Mouse (Mus musculus): Measurements from ENCODE around the gene Ube2ql1. TPM values are rescaled to one million over a fixed set of nuclear protein-coding genes. Genes with fewer than 3 reads are reported as not detected.

The Ube2ql1 gene
- polyA plus RNA-seq, 1 experiment from 2014 or later = 40.6 TPM

GRCm38 (mm10) chr13:69672121-69672520, 67.6 kb downstream of the Ube2ql1 start:
- Histone ChIP-seq H3K4me3 (replicated peaks) (no peak overlapping the region), H3K27me3 (replicated peaks) (no peaks in the 10 kb centered on the region), H3K4me1 (no peaks in the 10 kb centered on the region), H3K9me3 (replicated peaks) (no peaks in the 10 kb centered on the region), H3K9ac (replicated peaks) (no peak overlapping the region), H3K36me3 (no peaks in the 10 kb centered on the region), H3K4me2 (no peak overlapping the region), H3K27ac (replicated peaks) (no peak overlapping the region)
- 83% methylated on average over 5 of the region's 5 CpGs for WGBS
- no peak for ATAC-seq (ENCODE audit: low FRiP score)

- H3K36me3 ChIP-seq = no peaks in the 10 kb centered on the region
- H3K27me3 ChIP-seq (replicated peaks) = no peaks in the 10 kb centered on the region
- no peak overlapping the region for H3K4me3 ChIP-seq (replicated peaks)
- ATAC-seq (ENCODE audit: low FRiP score) = no peak
- WGBS = 75% methylated on average over 3 of the region's 3 CpGs
- no peak overlapping the region for H3K9ac ChIP-seq (replicated peaks)
- no peaks in the 10 kb centered on the region for H3K4me1 ChIP-seq
- no peak overlapping the region for H3K4me2 ChIP-seq
- no peak overlapping the region for H3K27ac ChIP-seq (replicated peaks)
- no peaks in the 10 kb centered on the region for H3K9me3 ChIP-seq (replicated peaks)
Observed at GRCm38 (mm10) chr13:69654508-69654907, 85.2 kb downstream of the Ube2ql1 start.

Other genes starting within 250 kb of the Ube2ql1 start
- gene Nsun2, start 206.1 kb downstream of the Ube2ql1 start, polyA plus RNA-seq (2015; fragmentation: Nextera tagmentation; extraction: Ambion mirVana) = 74.6 and 92.6 TPM in 2 replicates
- 6.2 and 6.5 TPM in 2 replicates for gene Tent4a, start 205.3 kb downstream of the Ube2ql1 start, polyA plus RNA-seq (2015; fragmentation: Nextera tagmentation; extraction: Ambion mirVana)
- 26.4 and 27.5 TPM in 2 replicates for gene Srd5a1, start 128.4 kb downstream of the Ube2ql1 start, polyA plus RNA-seq (2015; fragmentation: Nextera tagmentation; extraction: Ambion mirVana)
- 144 and 147 TPM in 2 replicates for gene Med10, start 62.5 kb upstream of the Ube2ql1 start, polyA plus RNA-seq (2015; fragmentation: Nextera tagmentation; extraction: Ambion mirVana)

Data from neural tube, embryonic 15.5 days (tissue).